Mouse (Mus musculus): ENCODE results near the gene Sgca. TPM values are rescaled to one million over a fixed set of nuclear protein-coding genes. Genes with fewer than 3 reads are reported as not detected.

Gene Sgca
- polyA plus RNA-seq, 1 experiment from 2014 or later: not detected

GRCm38 (mm10) chr11:94990749-94991577 is 14.8 kb upstream of the Sgca start, which contains the start of gene Ppp1r9b:
TSS of gene Ppp1r9b (plus strand) at chr11:94991035.
- WGBS: under 1% methylated on average over 48 of the region's 69 CpGs
- Histone ChIP-seq H3K27ac (replicated peaks) (peak within 1 kb of the TSS; percentile 96), H3K27me3 (no peaks in the 10 kb centered on the region), H3K4me3 (peak within 1 kb of the TSS; percentile 95), H3K9me3 (no peaks in the 10 kb centered on the region), H3K4me2 (replicated peaks) (peak within 1 kb of the TSS; percentile 96), H3K36me3 (no peaks in the 10 kb centered on the region), H3K4me1 (peaks cover 67% of the 10 kb centered on the region), H3K9ac (replicated peaks) (peak within 1 kb of the TSS; percentile 97)
- ATAC-seq (replicated peaks): peak; percentile 83

- ATAC-seq (replicated peaks): peak; percentile 5; the same call in 1 of the 2 replicates
- Histone ChIP-seq H3K4me2 (replicated peaks) (peak overlapping the region; percentile 96), H3K4me1 (peaks cover 59% of the 10 kb centered on the region), H3K27me3 (no peaks in the 10 kb centered on the region), H3K9me3 (no peaks in the 10 kb centered on the region), H3K4me3 (peak overlapping the region; percentile 95), H3K9ac (replicated peaks) (peak overlapping the region; percentile 97), H3K36me3 (no peaks in the 10 kb centered on the region), H3K27ac (replicated peaks) (peak overlapping the region; percentile 96)
- 42% methylated on average over 6 of the region's 6 CpGs for WGBS
Observed at GRCm38 (mm10) chr11:94990102-94990748, 14.1 kb upstream of the Sgca start.

- no peaks in the 10 kb centered on the region for H3K27me3 ChIP-seq
- H3K9me3 ChIP-seq: no peaks in the 10 kb centered on the region
- H3K27ac ChIP-seq (replicated peaks): peak overlapping the region; percentile 96
- WGBS: under 1% methylated on average over 12 of the region's 12 CpGs
- H3K36me3 ChIP-seq: no peaks in the 10 kb centered on the region
- peak overlapping the region; percentile 96 for H3K4me2 ChIP-seq (replicated peaks)
- peaks cover 53% of the 10 kb centered on the region for H3K4me1 ChIP-seq
- ATAC-seq (replicated peaks): peak; percentile 67
- peak overlapping the region; percentile 95 for H3K4me3 ChIP-seq
- H3K9ac ChIP-seq (replicated peaks): peak overlapping the region; percentile 69
Observed at GRCm38 (mm10) chr11:94989562-94990017, 13.5 kb upstream of the Sgca start.

GRCm38 (mm10) chr11:94988780-94989561 is 12.8 kb upstream of the Sgca start:
- 16% methylated on average over 10 of the region's 10 CpGs for WGBS
- ATAC-seq (replicated peaks): no peak
- peak overlapping the region; percentile 69 for H3K9ac ChIP-seq (replicated peaks)

GRCm38 (mm10) chr11:94987851-94988250 is 11.7 kb upstream of the Sgca start:
- H3K4me2 ChIP-seq (replicated peaks): no peak overlapping the region
- H3K9me3 ChIP-seq: no peaks in the 10 kb centered on the region
- WGBS: 85% methylated on average over 8 of the region's 8 CpGs
- H3K9ac ChIP-seq (replicated peaks): no peak overlapping the region
- H3K27me3 ChIP-seq: no peaks in the 10 kb centered on the region
- ATAC-seq (replicated peaks): no peak
- H3K4me1 ChIP-seq: peaks cover 35% of the 10 kb centered on the region
- no peak overlapping the region for H3K4me3 ChIP-seq
- no peaks in the 10 kb centered on the region for H3K36me3 ChIP-seq
- H3K27ac ChIP-seq (replicated peaks): no peak overlapping the region

More at GRCm38 (mm10) chr11:94988780-94989561, 12.8 kb upstream of the Sgca start:
- peak overlapping the region; percentile 96 for H3K27ac ChIP-seq (replicated peaks)
- peaks cover 47% of the 10 kb centered on the region for H3K4me1 ChIP-seq
- no peaks in the 10 kb centered on the region for H3K36me3 ChIP-seq
- no peaks in the 10 kb centered on the region for H3K9me3 ChIP-seq
- H3K4me3 ChIP-seq: peak overlapping the region; percentile 95
- no peaks in the 10 kb centered on the region for H3K27me3 ChIP-seq
- peak overlapping the region; percentile 96 for H3K4me2 ChIP-seq (replicated peaks)

- Histone ChIP-seq H3K4me3 (no peak overlapping the region), H3K9me3 (no peaks in the 10 kb centered on the region), H3K4me2 (replicated peaks) (no peak overlapping the region), H3K4me1 (peaks cover 30% of the 10 kb centered on the region), H3K27ac (replicated peaks) (no peak overlapping the region), H3K36me3 (no peaks in the 10 kb centered on the region), H3K27me3 (no peaks in the 10 kb centered on the region), H3K9ac (replicated peaks) (no peak overlapping the region)
- ATAC-seq (replicated peaks): no peak
- WGBS: 55% methylated on average over 6 of the region's 6 CpGs
Observed at GRCm38 (mm10) chr11:94987341-94987740, 11.2 kb upstream of the Sgca start.

GRCm38 (mm10) chr11:94986435-94986834 is 10.3 kb upstream of the Sgca start:
- Histone ChIP-seq H3K4me2 (replicated peaks) (no peak overlapping the region), H3K36me3 (no peaks in the 10 kb centered on the region), H3K9ac (replicated peaks) (no peak overlapping the region), H3K4me3 (no peak overlapping the region), H3K27ac (replicated peaks) (no peak overlapping the region), H3K9me3 (no peaks in the 10 kb centered on the region), H3K4me1 (peaks cover 27% of the 10 kb centered on the region), H3K27me3 (no peaks in the 10 kb centered on the region)
- no peak for ATAC-seq (replicated peaks)
- 80% methylated on average over 2 of the region's 2 CpGs for WGBS

GRCm38 (mm10) chr11:94985822-94986221 is 9.7 kb upstream of the Sgca start:
- WGBS: 76% methylated on average over 5 of the region's 5 CpGs
- H3K4me2 ChIP-seq (replicated peaks): no peak overlapping the region
- H3K27ac ChIP-seq (replicated peaks): no peak overlapping the region
- H3K27me3 ChIP-seq: no peaks in the 10 kb centered on the region
- H3K4me1 ChIP-seq: peaks cover 27% of the 10 kb centered on the region
- no peak overlapping the region for H3K4me3 ChIP-seq
- no peak overlapping the region for H3K9ac ChIP-seq (replicated peaks)
- H3K9me3 ChIP-seq: no peaks in the 10 kb centered on the region
- H3K36me3 ChIP-seq: no peaks in the 10 kb centered on the region
- no peak for ATAC-seq (replicated peaks)

- no peaks in the 10 kb centered on the region for H3K27me3 ChIP-seq
- no peaks in the 10 kb centered on the region for H3K36me3 ChIP-seq
- 50% methylated on average over 1 of the region's 1 CpGs for WGBS
- H3K27ac ChIP-seq (replicated peaks): no peak overlapping the region
- H3K9ac ChIP-seq (replicated peaks): no peak overlapping the region
- H3K4me3 ChIP-seq: no peak overlapping the region
- H3K4me2 ChIP-seq (replicated peaks): no peak overlapping the region
- H3K9me3 ChIP-seq: no peaks in the 10 kb centered on the region
- ATAC-seq (replicated peaks): no peak
- peaks cover 21% of the 10 kb centered on the region for H3K4me1 ChIP-seq
Observed at GRCm38 (mm10) chr11:94985140-94985539, 9.0 kb upstream of the Sgca start.

- Histone ChIP-seq H3K4me1 (peaks cover 17% of the 10 kb centered on the region), H3K9ac (replicated peaks) (peak overlapping the region; percentile 33), H3K36me3 (no peaks in the 10 kb centered on the region), H3K4me2 (replicated peaks) (peak overlapping the region; percentile 51), H3K27me3 (no peaks in the 10 kb centered on the region), H3K27ac (replicated peaks) (peak overlapping the region; percentile 97), H3K9me3 (no peaks in the 10 kb centered on the region), H3K4me3 (peak overlapping the region; percentile 33)
- peak; percentile 23; the same call in 1 of the 2 replicates for ATAC-seq (replicated peaks)
- 77% methylated on average over 11 of the region's 11 CpGs for WGBS
Observed at GRCm38 (mm10) chr11:94979462-94980179, 3.5 kb upstream of the Sgca start.

GRCm38 (mm10) chr11:94978947-94979346 is 2.8 kb upstream of the Sgca start:
- no peaks in the 10 kb centered on the region for H3K9me3 ChIP-seq
- no peaks in the 10 kb centered on the region for H3K27me3 ChIP-seq
- peak overlapping the region; percentile 49 for H3K9ac ChIP-seq (replicated peaks)
- H3K4me2 ChIP-seq (replicated peaks): peak overlapping the region; percentile 51
- peak; percentile 96 for ATAC-seq (replicated peaks)
- 0% methylated on average over 20 of the region's 20 CpGs for WGBS
- peak overlapping the region; percentile 97 for H3K27ac ChIP-seq (replicated peaks)
- no peaks in the 10 kb centered on the region for H3K36me3 ChIP-seq
- peaks cover 17% of the 10 kb centered on the region for H3K4me1 ChIP-seq
- H3K4me3 ChIP-seq: peak overlapping the region; percentile 33

Measured in forebrain, embryonic 15.5 days (tissue).